Mouse (Mus musculus): ENCODE results near the gene Ptpn9. TPM values are rescaled to one million over a fixed set of nuclear protein-coding genes. Genes with fewer than 3 reads are reported as not detected.

The Ptpn9 gene
- total and polyA plus RNA-seq, 3 experiments, result 10.4 to 21.3 (median 10.4) TPM

DNA sequence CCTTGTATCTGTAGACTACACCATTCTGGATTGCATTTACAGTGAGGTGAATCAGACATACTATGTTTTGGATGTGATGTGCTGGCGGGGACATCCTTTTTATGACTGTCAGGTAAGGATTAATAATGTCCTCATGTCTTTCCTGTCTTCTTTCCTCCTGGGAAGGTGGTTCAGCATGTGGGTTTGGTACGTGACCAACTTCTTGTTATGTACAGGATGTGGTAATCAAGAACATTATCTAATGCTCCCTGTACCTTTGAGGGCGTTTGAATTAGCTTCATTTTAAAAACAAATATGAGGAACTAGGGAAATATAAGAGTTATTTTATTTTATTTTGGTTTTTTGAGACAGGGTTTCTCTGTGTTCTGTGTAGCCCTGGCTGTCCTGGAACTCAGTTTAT lies 19.5 kb upstream of the Ptpn9 start:
- H3K79me2 ChIP-seq (replicated peaks; ENCODE audit: control insufficient read depth, extremely low read depth, insufficient read depth, poor library complexity, severe bottlenecking), result no peaks in the 10 kb centered on the region
- dilution Hi-C loops (cut with MboI; ENCODE audit: extremely low pct_ligation_motif_present, extremely low pct_unique_long_range_greater_than_20kb, low sequenced_read_pairs), result no loop called here
- H3K9me3 ChIP-seq (replicated peaks; ENCODE audit: low read length), result no peaks in the 10 kb centered on the region
- H3K4me1 ChIP-seq (ENCODE audit: control insufficient read depth in 1 of 2, insufficient read depth in 2 of 2), result peaks cover 0 to 7% of the 10 kb centered on the region in 2 experiments; a peak in 1 of 4 replicates
- DNase-seq (ENCODE audit: extremely low read depth), result no peak
- no peak overlapping the region for H3K4me2 ChIP-seq (ENCODE audit: insufficient read depth, low read depth, poor library complexity, severe bottlenecking)
- H3K27ac ChIP-seq (ENCODE audit: insufficient read depth, low read depth), result no peak overlapping the region
- in situ Hi-C loops (cut with MboI; ENCODE audit: low pct_ligation_motif_present, low pct_unique_long_range_greater_than_20kb, low sequenced_read_pairs), result no loop called here
- no peak overlapping the region for H3K9ac ChIP-seq (ENCODE audit: insufficient read depth, low read depth)
- TF ChIP-seq ZMIZ1 (IDR thresholded peaks at IDR 0.05; ENCODE audit: low read depth, low read length) (no peak), CHD1 (IDR thresholded peaks at IDR 0.05; ENCODE audit: low read depth, low read length) (no peak), RAD21 (IDR thresholded peaks at IDR 0.05; ENCODE audit: low read depth, low read length) (no peak), TCF12 (IDR thresholded peaks at IDR 0.05; ENCODE audit: low read depth, low read length) (no peak)
- peaks cover 19 to 66% of the 10 kb centered on the region in 2 experiments for H3K36me3 ChIP-seq (replicated peaks in 1 of 2; ENCODE audit: control insufficient read depth in 1 of 2, insufficient read depth in 1 of 2, low read length in 1 of 2)
- H3K27me3 ChIP-seq (replicated peaks), result no peaks in the 10 kb centered on the region
- H3K4me3 ChIP-seq (replicated peaks in 1 of 3; ENCODE audit: low read depth in 2 of 3, low read length in 2 of 3, poor library complexity in 1 of 3), result no peak overlapping the region

DNA sequence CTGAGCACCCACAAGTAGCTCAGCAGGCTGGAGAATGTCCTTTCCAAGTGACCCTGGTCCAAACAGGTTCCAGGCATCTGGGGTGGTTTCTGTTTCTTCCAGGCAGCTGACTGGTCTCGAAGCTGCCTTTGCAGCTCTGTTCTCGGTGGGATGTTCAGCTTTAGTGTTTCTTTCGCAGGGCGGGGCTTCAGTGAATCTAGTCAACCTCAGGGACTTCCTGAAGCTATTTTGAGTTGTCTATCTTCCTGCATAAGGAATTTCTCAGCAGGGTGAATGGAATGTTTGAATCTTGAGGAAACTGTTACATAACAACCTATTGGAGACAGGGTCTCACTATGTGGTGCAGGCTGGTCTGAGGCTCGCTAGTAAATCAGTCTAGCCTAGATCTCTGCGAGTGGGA lies 14.5 kb upstream of the Ptpn9 start:
- peaks cover 21 to 68% of the 10 kb centered on the region in 2 experiments for H3K36me3 ChIP-seq (replicated peaks in 1 of 2; ENCODE audit: control insufficient read depth in 1 of 2, insufficient read depth in 1 of 2, low read length in 1 of 2)

DNA sequence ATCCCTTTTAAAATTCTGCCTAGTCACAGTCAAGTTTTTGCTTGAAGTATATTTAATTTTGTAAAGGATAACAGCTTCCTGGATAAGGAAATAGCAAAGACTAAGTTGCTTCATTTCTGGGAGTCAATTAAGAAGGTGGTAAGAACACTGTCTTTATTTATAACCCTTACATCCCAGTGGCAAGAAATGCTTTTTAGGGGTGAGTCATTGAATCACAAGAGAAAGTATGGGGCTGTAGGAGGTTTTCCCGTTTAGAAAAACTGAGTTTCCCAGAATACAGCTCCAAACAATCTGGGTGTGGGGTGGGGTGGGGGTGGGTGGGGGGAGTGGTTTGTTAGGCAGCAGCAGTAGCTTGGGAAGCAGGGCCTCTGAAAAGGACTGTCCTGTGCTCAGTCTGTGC lies 13.2 kb upstream of the Ptpn9 start:
- peaks cover 21 to 64% of the 10 kb centered on the region in 2 experiments for H3K36me3 ChIP-seq (replicated peaks in 1 of 2; ENCODE audit: control insufficient read depth in 1 of 2, insufficient read depth in 1 of 2, low read length in 1 of 2)
- dilution Hi-C loops (cut with MboI; ENCODE audit: extremely low pct_ligation_motif_present, extremely low pct_unique_long_range_greater_than_20kb, low sequenced_read_pairs), result no loop called here

More for the DNA sequence above, 14.5 kb upstream of the Ptpn9 start:
- Histone ChIP-seq H3K4me3 (replicated peaks in 1 of 3; ENCODE audit: low read depth in 2 of 3, low read length in 2 of 3, poor library complexity in 1 of 3) (no peak overlapping the region), H3K4me1 (ENCODE audit: control insufficient read depth in 1 of 2, insufficient read depth in 2 of 2) (peaks cover 0 to 4% of the 10 kb centered on the region in 2 experiments; a peak in 1 of 4 replicates), H3K79me2 (replicated peaks; ENCODE audit: control insufficient read depth, extremely low read depth, insufficient read depth, poor library complexity, severe bottlenecking) (no peaks in the 10 kb centered on the region), H3K9me3 (replicated peaks; ENCODE audit: low read length) (no peaks in the 10 kb centered on the region), H3K9ac (ENCODE audit: insufficient read depth, low read depth) (no peak overlapping the region), H3K27ac (ENCODE audit: insufficient read depth, low read depth) (no peak overlapping the region), H3K4me2 (ENCODE audit: insufficient read depth, low read depth, poor library complexity, severe bottlenecking) (no peak overlapping the region), H3K27me3 (replicated peaks) (no peaks in the 10 kb centered on the region)
- dilution Hi-C loops (cut with MboI; ENCODE audit: extremely low pct_ligation_motif_present, extremely low pct_unique_long_range_greater_than_20kb, low sequenced_read_pairs), result no loop called here
- TF ChIP-seq TCF12 (IDR thresholded peaks at IDR 0.05; ENCODE audit: low read depth, low read length) (no peak), MXI1 (IDR thresholded peaks at IDR 0.05; ENCODE audit: low read depth, low read length) (no peak), HCFC1 (IDR thresholded peaks at IDR 0.05; ENCODE audit: low read depth, low read length) (no peak), USF2 (conservative IDR thresholded peaks at IDR 0.05; ENCODE audit: low read depth, low read length) (no peak), GABPA (IDR thresholded peaks at IDR 0.05; ENCODE audit: insufficient replicate concordance, low read depth, low read length) (no peak), CHD2 (IDR thresholded peaks at IDR 0.05; ENCODE audit: low read length) (no peak), UBTF (IDR thresholded peaks at IDR 0.05; ENCODE audit: low read depth, low read length) (no peak), MAX (IDR thresholded peaks at IDR 0.05; ENCODE audit: low read length) (no peak), JUN (IDR thresholded peaks at IDR 0.05; ENCODE audit: insufficient read depth, low read depth, low read length) (no peak), JUND (conservative IDR thresholded peaks at IDR 0.05; ENCODE audit: low read depth, low read length) (no peak), CHD1 (IDR thresholded peaks at IDR 0.05; ENCODE audit: low read depth, low read length) (no peak), ZMIZ1 (IDR thresholded peaks at IDR 0.05; ENCODE audit: low read depth, low read length) (no peak), PAX5 (IDR thresholded peaks at IDR 0.05; ENCODE audit: low read length) (no peak), RCOR1 (conservative IDR thresholded peaks at IDR 0.05; ENCODE audit: low read depth, low read length) (no peak), POLR2AphosphoS2 (IDR thresholded peaks at IDR 0.05; ENCODE audit: low read depth, low read length) (no peak), ZNF384 (IDR thresholded peaks at IDR 0.05; ENCODE audit: low read depth, low read length) (no peak), RAD21 (IDR thresholded peaks at IDR 0.05; ENCODE audit: low read depth, low read length) (no peak), MEF2A (IDR thresholded peaks at IDR 0.05; ENCODE audit: borderline replicate concordance, low read depth, low read length) (no peak), NELFE (IDR thresholded peaks at IDR 0.05; ENCODE audit: low read depth, low read length) (no peak)
- DNase-seq (ENCODE audit: extremely low read depth), result no peak
- in situ Hi-C loops (cut with MboI; ENCODE audit: low pct_ligation_motif_present, low pct_unique_long_range_greater_than_20kb, low sequenced_read_pairs), result no loop called here

More for the DNA sequence above, 13.2 kb upstream of the Ptpn9 start:
- Histone ChIP-seq H3K9me3 (replicated peaks; ENCODE audit: low read length) (no peaks in the 10 kb centered on the region), H3K9ac (ENCODE audit: insufficient read depth, low read depth) (no peak overlapping the region), H3K27ac (ENCODE audit: insufficient read depth, low read depth) (no peak overlapping the region), H3K4me3 (replicated peaks in 1 of 3; ENCODE audit: low read depth in 2 of 3, low read length in 2 of 3, poor library complexity in 1 of 3) (no peak overlapping the region), H3K4me1 (ENCODE audit: control insufficient read depth in 1 of 2, insufficient read depth in 2 of 2) (no peaks in the 10 kb centered on the region), H3K27me3 (replicated peaks) (no peaks in the 10 kb centered on the region), H3K79me2 (replicated peaks; ENCODE audit: control insufficient read depth, extremely low read depth, insufficient read depth, poor library complexity, severe bottlenecking) (no peaks in the 10 kb centered on the region), H3K4me2 (ENCODE audit: insufficient read depth, low read depth, poor library complexity, severe bottlenecking) (no peak overlapping the region)
- TF ChIP-seq USF2 (conservative IDR thresholded peaks at IDR 0.05; ENCODE audit: low read depth, low read length) (no peak), IRF4 (IDR thresholded peaks at IDR 0.05; ENCODE audit: low read depth, low read length) (no peak), UBTF (IDR thresholded peaks at IDR 0.05; ENCODE audit: low read depth, low read length) (no peak), POLR2A (IDR thresholded peaks at IDR 0.05; ENCODE audit: low read depth, low read length) (no peak), RCOR1 (conservative IDR thresholded peaks at IDR 0.05; ENCODE audit: low read depth, low read length) (no peak), JUN (IDR thresholded peaks at IDR 0.05; ENCODE audit: insufficient read depth, low read depth, low read length) (no peak)
- in situ Hi-C loops (cut with MboI; ENCODE audit: low pct_ligation_motif_present, low pct_unique_long_range_greater_than_20kb, low sequenced_read_pairs), result no loop called here
- DNase-seq (ENCODE audit: extremely low read depth), result no peak

Data from CH12.LX (cell line).